Mouse (Mus musculus) CH12.LX (cell line): Measurements from ENCODE around the gene Fam214a.
A peak's percentile ranks its signal among the peaks of the same experiment; 100 is the strongest.

Source experiments
- CHD2 ChIP-seq: IDR thresholded peaks from 2 replicates; pipeline ENCODE4 v1.6.1; 2011; ENCODE audit warnings: low read length, improper control_type of control experiment
- CTCF ChIP-seq, 2 experiments: IDR thresholded peaks in 1 of 2; conservative IDR thresholded peaks in 1 of 2; 2 replicates each; pipeline ENCODE4 v1.5.1; 2011 to 2012; ENCODE audit warnings: low read depth in 2 of 2, low read length in 2 of 2, improper control_type of control experiment in 1 of 2, inconsistent platforms in 1 of 2, mild to moderate bottlenecking in 1 of 2, moderate library complexity in 1 of 2
- EP300 ChIP-seq: IDR thresholded peaks from 2 replicates; pipeline ENCODE4 v1.6.1; 2011; ENCODE audit warnings: low read length, improper control_type of control experiment
- MXI1 ChIP-seq: IDR thresholded peaks from 2 replicates; pipeline ENCODE4 v1.6.1; 2011; ENCODE audit warnings: mild to moderate bottlenecking, low read depth, low read length, improper control_type of control experiment
- RAD21 ChIP-seq: IDR thresholded peaks from 2 replicates; pipeline ENCODE4 v1.6.1; 2011; ENCODE audit warnings: low read depth, mild to moderate bottlenecking, low read length, improper control_type of control experiment, moderate library complexity
- ZKSCAN1 ChIP-seq: IDR thresholded peaks from 2 replicates; pipeline ENCODE4 v1.6.1; 2012; ENCODE audit warnings: low read depth, inconsistent platforms, low read length, improper control_type of control experiment, borderline replicate concordance

GRCm38 (mm10) chr9:74904866-74905508, 47.7 kb upstream of the Fam214a start:
- TF ChIP-seq CTCF (conservative IDR thresholded peaks at IDR 0.05 in 1 of 2, IDR thresholded peaks at IDR 0.05 in 1 of 2; ENCODE audit: low read depth in 2 of 2, low read length in 2 of 2) (peak; percentile 74 to 91), RAD21 (peak; percentile 98), MXI1 (no peak), ZKSCAN1 (no peak), CHD2 (no peak), EP300 (no peak)
